Mouse (Mus musculus) testis, adult 2 months (tissue): Measurements from ENCODE around the gene Vmn2r94. TPM values are rescaled to one million over a fixed set of nuclear protein-coding genes. Genes with fewer than 3 reads are reported as not detected.

ENCODE experiments used
- H3K27ac ChIP-seq: fragments of 200-500 bp; 2 replicates; pipeline ENCODE4 v1.5.1; 2012; ENCODE audit warnings: low read depth, low read length; ENCODE audit not compliant: control insufficient read depth, insufficient read depth
- H3K27me3 ChIP-seq: fragments of 200-500 bp; 2 replicates; pipeline ENCODE4 v1.6.1; 2012; ENCODE audit warnings: mild to moderate bottlenecking, low read length, moderate library complexity; ENCODE audit not compliant: control insufficient read depth, insufficient read depth
- H3K36me3 ChIP-seq: fragments of 200-500 bp; 2 replicates; pipeline ENCODE4 v1.6.1; 2012; ENCODE audit warnings: mild to moderate bottlenecking, low read length; ENCODE audit not compliant: control insufficient read depth, insufficient read depth
- H3K4me1 ChIP-seq: fragments of 200-500 bp; 2 replicates; pipeline ENCODE4 v1.6.1; 2012; ENCODE audit warnings: low read length; ENCODE audit not compliant: control insufficient read depth, insufficient read depth
- H3K4me3 ChIP-seq: fragments of 200-500 bp; 2 replicates; pipeline ENCODE4 v1.5.1; 2012; ENCODE audit warnings: low read depth, mild to moderate bottlenecking, low read length, moderate library complexity, mixed read lengths; ENCODE audit not compliant: control insufficient read depth
- CTCF ChIP-seq: fragments of 200-500 bp; IDR thresholded peaks from 2 replicates; pipeline ENCODE4 v1.5.1; 2012; ENCODE audit warnings: low read depth, mild to moderate bottlenecking, inconsistent platforms, low read length, moderate library complexity; ENCODE audit not compliant: control insufficient read depth, insufficient read depth, insufficient replicate concordance
- POLR2A ChIP-seq: fragments of 200-500 bp; IDR thresholded peaks from 2 replicates; pipeline ENCODE4 v1.6.1; 2012; ENCODE audit warnings: low read depth, mild to moderate bottlenecking, inconsistent platforms, low read length, moderate library complexity; ENCODE audit not compliant: control insufficient read depth
- polyA plus RNA-seq: library from polyadenylated mRNA; depleted of rRNA; stranded (reverse); fragments of >200 nt; gene quantifications from 2 replicates; pipeline ENCODE4 v1.2.3, GENCODE M21; 2012; rRNA removed

The Vmn2r94 gene
- not detected in 2 replicates for polyA plus RNA-seq

DNA sequence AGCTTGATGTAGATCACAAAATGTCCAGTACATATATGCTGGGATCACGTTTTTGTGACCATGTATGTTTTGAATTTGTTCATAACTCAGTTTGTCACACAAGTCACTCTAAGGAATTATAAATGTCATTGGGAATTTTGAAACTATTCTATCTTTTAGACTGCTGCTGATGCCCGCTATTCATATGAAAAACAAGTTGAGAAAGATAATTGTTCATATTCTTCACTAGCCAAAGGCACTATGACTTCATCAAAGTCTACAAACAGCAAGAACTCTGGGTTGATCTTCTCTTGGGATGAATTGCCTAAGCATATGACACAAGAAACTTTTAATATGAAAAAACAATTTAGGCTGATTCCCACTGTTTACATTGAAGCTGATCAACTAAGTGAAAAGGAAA is at the start of gene Vmn2r94:
Gene Vmn2r94 (minus strand): TSS at position 101 of the 400 bp plus-strand sequence.
- Histone ChIP-seq H3K27ac (no peak within 1 kb of the TSS), H3K27me3 (no peaks in the 10 kb centered on the region), H3K36me3 (no peaks in the 10 kb centered on the region), H3K4me3 (no peak within 1 kb of the TSS), H3K4me1 (no peaks in the 10 kb centered on the region)
- no peak for TF ChIP-seq CTCF
- TF ChIP-seq POLR2A: no peak

DNA sequence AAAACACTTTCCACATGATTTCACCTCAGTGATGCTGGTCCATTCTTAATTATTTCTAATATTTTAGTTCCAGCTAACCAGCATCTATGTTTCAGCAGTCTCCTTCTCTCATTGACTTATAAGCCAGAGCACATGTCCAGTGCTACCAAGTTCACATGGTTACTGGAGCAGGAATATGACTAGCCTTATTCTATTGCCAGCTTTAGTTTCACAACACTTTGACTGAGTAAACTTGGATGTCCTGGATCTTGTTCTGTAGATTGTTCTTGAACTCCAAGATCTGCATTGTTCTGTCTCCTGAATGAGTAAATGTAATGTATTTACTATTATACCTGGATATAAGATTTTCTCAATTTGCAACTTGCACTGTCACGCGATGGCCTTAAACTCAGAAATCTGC is 45.5 kb upstream of the Vmn2r94 start:
- Histone ChIP-seq H3K36me3 (no peaks in the 10 kb centered on the region), H3K27me3 (no peaks in the 10 kb centered on the region), H3K4me1 (no peaks in the 10 kb centered on the region), H3K27ac (no peak overlapping the region), H3K4me3 (no peak overlapping the region)
- no peak for TF ChIP-seq CTCF
- TF ChIP-seq POLR2A: no peak

DNA sequence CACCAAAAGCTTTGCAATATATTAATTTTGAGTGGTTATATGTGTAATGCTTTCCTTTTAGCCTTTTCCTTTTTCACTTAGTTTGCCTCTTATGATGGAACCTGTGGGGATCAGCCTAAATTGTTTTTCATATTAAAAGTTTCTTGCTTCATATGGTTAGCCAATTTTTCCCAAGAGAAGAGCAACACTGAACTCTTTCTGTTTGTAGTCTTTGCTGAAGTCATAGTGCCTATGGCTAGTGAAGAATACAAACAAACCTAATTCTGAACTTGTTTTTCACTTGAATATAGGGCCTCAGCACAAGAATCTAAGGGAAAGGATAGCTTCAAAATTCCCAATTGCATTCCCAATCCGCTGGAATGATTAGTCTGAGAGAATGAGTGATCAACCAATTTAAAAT is 20.2 kb upstream of the Vmn2r94 start, which contains the start of gene Vmn2r93:
Gene Vmn2r93 (plus strand): TSS at position 301 of the 400 bp plus-strand sequence.
- no peak for TF ChIP-seq CTCF
- no peak for TF ChIP-seq POLR2A
- Histone ChIP-seq H3K36me3 (no peaks in the 10 kb centered on the region), H3K4me3 (no peak within 1 kb of the TSS), H3K27ac (no peak within 1 kb of the TSS), H3K27me3 (no peaks in the 10 kb centered on the region), H3K4me1 (no peaks in the 10 kb centered on the region)

DNA sequence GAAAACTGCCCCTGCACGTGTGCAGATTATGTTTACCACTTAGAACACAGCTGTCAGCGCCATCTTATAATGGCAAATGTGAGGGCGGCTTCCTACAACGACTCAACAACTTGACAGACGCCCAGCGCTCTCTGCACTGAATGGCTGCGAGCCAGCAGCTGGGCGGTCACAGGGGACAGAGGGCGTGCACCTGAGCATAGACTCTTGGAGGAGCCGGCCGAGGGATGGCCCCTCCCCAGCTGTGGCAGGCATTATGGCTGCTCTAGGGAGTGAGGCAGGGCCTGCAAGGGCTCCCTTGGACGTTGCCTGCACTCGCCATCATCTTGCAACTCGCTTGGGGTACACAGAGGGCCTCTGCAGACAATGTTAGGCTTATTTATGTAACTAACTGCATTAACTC is 40.6 kb downstream of the Vmn2r94 start:
- H3K4me3 ChIP-seq: no peak overlapping the region
- TF ChIP-seq CTCF (no peak), POLR2A (no peak)
- H3K4me1 ChIP-seq: no peaks in the 10 kb centered on the region
- H3K27me3 ChIP-seq: no peaks in the 10 kb centered on the region
- no peak overlapping the region for H3K27ac ChIP-seq
- H3K36me3 ChIP-seq: no peaks in the 10 kb centered on the region

DNA sequence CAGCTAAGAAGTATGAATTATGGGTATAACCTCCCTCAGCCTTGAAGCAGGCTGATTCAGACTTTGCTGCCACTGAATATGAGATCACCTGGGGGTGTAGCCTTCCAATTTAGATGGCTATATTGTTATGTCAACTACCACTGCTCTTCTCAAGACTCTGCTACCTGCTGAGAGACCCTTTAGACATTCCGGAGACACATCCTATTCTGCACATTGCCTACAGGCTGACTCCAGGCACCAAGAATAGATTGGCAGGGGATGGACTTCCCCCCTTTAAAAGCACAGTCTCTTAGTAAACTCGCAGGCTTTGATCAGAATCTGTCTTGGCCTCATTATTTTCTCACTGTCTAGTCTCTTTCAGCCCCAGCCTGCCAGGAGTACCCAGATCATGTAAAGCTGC is 45.6 kb downstream of the Vmn2r94 start:
- TF ChIP-seq POLR2A: no peak
- TF ChIP-seq CTCF: no peak
- no peak overlapping the region for H3K27ac ChIP-seq
- H3K4me1 ChIP-seq: no peaks in the 10 kb centered on the region
- no peaks in the 10 kb centered on the region for H3K27me3 ChIP-seq
- no peak overlapping the region for H3K4me3 ChIP-seq
- no peaks in the 10 kb centered on the region for H3K36me3 ChIP-seq

DNA sequence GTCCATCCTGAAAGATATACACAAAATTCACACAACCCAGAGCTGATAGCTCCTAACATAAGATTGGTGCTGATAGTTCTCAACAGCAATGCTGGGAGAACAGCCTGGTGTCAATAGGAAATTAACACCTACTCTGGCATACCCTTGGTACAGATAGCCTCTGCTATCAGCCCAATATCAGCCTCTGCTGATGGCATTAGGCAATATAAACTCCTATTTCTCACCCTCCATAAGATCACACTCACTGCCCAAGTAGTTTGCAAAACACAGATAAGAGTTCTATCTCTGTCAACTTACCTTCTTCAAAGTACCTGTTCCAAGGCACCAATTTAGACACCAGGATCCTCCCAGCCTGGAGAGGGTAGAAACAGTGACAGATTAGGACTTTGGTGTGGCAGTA is 56.3 kb downstream of the Vmn2r94 start:
- H3K27ac ChIP-seq: no peak overlapping the region
- no peak for TF ChIP-seq POLR2A
- TF ChIP-seq CTCF: no peak
- H3K27me3 ChIP-seq: no peaks in the 10 kb centered on the region
- H3K4me3 ChIP-seq: no peak overlapping the region
- H3K4me1 ChIP-seq: no peaks in the 10 kb centered on the region
- H3K36me3 ChIP-seq: no peaks in the 10 kb centered on the region

Other genes with a start within 250 kb of the Vmn2r94 start
- gene Vmn2r124, start 228.3 kb downstream of the Vmn2r94 start, polyA plus RNA-seq: not detected in 2 replicates
- gene Vmn2r91, start 192.7 kb downstream of the Vmn2r94 start, polyA plus RNA-seq: not detected in 2 replicates
- 0.02 and 0.04 TPM in 2 replicates for gene Vmn2r92, start 125.9 kb downstream of the Vmn2r94 start, polyA plus RNA-seq
- gene Vmn2r93, start 20.3 kb upstream of the Vmn2r94 start, polyA plus RNA-seq: not detected in 2 replicates
- not detected in 2 replicates for gene Vmn2r95, start 146.3 kb upstream of the Vmn2r94 start, polyA plus RNA-seq